Mouse (Mus musculus) right cerebral cortex, adult 2 months (tissue): Measurements from ENCODE around the gene Prss29.

Experiments used
- DNase-seq, 2 experiments: peaks; one replicate each; pipeline ENCODE4 v3.0.0; 2021 to 2022; ENCODE audit warnings: low spot score in 2 of 2

Gene Prss29

DNA sequence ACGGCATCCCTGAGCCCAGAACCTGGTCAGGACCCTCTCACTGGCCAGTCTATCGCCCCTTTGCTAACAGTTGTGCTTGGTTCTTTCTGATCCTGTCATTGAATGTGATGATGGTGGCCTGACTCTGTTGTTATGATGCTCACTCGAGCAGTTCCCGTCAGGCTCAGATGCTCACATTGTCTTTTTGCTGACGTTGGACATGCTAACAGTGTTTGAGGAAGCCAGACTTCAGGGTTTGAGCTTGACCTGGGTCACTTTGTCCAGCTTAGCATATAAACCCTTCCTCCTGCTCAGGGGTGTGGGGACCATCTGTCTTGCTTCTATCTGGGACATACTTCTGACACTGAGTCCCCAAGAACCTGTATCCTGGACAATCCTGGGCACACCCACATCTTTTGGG is at the start of gene Prss29:
TSS of gene Prss29 (plus strand) at position 301 of the 400 bp plus-strand sequence.
- DNase-seq = no peak

DNA sequence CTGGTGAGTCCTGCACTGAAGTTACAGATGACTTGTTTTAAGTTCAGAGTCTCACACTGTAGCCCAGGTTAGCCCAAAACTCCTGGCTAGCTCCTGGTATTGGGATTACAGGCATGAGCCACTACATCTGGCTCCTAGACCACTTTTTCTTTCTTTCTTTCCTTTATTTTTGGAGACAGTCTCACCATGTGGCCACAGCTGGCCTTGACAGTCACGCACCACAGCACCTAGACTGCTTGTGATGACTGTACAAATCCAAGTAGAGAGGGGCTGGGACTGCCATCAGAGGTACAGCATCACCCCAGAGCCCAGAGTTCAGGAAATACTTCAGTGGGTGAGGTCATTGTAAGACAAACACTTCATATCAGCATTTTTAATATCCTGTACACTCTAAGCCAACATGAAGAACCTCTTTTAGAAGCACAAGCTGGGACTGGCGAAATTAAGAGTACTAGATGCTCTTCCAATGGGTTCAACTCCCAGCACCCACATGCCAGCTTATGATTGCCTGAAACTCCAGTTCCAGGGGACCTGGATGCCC is 47.6 kb upstream of the Prss29 start:
- no peak for DNase-seq

DNA sequence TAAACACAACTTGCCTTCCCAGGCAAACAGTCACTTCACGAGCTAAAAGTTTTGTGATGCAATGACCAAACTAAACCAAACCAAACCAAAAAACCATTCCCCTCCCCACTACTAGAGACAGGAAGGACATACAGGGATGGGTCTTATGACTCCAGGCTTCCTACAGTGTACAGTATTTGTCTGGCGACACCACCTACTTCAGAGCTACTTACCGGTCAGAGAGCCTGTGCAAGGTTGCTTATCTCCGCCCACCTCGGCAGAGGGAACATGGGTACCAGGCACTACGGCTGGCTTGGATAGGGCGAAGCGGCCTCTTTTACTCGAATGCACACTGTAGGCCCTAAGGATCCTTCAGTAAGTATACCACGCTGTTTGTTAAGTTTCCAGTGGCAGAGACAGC is 46.1 kb upstream of the Prss29 start:
- DNase-seq = no peak

DNA sequence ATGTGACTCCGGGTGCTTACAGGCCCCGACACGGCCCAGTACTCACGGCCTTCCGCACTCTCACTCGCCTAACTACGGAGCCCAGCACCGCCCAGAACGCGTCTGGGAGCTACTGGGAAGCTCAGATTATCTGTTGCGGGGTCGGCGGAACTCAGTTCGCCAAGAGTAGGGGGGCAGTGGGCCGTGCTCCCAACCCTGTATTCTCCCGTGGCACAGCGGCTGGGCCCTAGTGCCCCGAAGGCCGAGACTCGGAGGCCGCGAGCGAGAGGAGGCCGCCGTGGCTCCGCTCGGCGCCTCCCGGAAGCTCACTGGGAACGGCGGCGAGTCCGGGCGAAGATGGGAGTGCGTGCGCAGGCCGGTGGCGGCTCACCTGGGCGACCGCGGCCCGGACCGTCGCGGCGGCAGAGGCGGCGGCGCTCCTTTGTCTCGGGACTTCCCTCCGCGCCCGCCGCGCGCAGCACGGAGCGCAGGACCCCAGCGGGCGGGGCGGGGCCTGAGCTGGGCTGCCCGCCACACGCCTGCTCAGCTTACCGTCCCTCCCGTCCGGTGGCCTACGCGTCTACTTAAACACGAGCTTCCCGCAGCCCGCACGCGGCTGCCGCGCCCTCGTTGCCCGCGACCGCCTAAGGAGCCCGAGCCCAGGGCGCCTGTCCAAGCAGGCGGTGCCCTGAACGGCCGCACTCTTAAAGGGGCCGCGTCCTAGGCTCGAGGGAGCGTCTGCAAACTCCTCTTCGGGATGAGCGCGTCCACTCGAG is 45.3 kb upstream of the Prss29 start:
- DNase-seq = peak; percentile 88 to 95

DNA sequence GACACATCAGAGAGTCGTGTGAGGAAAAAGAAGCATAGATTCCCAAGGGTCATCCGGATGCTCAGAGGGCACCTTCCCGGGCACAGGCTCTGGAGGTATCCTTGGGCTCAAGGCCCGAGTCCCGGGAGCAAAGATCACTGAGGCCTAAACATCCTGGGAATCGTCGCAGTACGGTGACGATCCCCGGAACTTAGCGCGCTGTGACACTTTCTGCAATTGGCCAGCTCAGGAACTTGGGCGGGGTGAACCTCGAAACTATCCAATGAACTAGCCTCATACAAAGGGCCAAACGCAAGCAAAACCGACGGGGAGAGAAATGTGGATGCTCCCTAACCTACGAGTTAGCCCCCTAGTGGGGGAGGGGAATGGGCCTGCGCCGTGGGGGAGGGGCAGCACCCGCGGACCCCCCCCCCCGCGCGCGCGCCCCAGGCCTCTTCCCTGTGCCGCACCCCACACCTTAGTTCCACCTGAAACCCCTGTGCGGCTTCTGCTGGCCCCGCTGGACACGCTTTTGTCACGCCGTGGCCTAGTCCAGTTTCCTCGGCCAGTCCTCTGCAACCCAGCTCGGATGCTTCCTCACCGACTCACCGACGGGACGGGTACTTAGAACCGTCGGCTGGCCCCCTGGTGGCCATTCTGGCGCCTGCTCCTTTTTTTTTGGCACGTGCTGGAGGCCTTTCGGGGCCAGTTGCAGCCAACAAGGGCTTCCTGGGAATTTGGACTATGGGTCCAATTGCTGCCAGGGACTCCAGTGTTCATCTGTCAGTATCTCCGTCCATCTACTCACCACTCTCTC is 44.5 kb upstream of the Prss29 start:
- peak; percentile 98 for DNase-seq

DNA sequence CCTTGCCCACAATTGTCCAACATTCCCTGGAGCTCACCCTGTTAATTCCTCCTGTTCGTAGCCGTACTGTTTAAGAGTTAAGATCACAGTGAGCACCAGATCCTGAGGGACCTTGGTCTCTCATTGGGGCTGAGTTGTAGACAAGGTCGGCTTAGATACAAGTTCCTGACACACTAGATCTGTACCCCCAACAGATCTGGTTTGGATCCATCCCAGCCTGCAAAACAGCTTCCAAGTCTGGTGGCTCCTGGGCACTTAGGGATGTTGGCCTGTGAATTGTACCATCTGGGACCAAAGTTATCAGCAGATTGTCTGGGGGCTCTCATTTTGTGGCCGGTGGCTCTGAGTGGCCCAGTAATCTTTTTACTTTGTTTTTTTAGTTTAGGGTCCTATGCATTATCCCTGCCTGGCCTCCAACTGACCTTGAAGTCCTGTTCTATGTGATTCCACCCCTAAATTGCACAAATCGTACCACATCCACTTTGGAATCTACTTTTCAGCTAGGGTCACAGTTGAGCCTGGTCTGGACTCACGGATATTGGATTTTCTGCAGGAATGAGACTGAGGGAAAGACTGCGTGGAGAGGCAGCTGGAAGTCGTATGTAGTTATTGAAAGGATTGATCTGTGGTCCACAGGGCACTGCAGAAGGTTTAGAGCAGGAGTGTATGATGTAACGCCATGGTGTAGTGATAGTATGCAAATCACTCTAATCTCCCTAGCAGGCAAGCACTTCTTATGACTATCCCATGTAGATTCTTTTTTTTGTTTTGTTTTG is 43.7 kb upstream of the Prss29 start, which contains the start of gene Ube2i:
TSS of gene Ube2i (minus strand) at position 52 of the 776 bp plus-strand sequence.
- no peak for DNase-seq

DNA sequence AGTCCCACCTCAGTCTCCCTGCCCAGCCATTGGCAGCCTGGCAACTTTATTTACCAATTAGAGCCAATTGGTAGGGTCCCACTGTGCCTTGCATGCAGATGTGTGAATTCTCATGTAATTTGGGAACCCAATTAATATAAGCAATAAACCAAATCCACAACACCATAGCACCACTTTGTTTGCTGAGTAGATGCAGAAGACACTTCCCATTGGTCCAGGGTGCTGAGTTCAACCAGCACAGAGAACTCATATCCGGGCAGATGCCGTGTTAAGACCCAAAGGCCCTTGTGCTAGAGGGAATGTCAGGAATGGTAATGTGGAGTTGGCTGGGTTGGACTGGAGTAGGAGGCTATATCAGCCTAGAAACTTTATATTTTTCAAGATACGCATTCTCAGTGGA is 42.6 kb upstream of the Prss29 start:
- DNase-seq = no peak

DNA sequence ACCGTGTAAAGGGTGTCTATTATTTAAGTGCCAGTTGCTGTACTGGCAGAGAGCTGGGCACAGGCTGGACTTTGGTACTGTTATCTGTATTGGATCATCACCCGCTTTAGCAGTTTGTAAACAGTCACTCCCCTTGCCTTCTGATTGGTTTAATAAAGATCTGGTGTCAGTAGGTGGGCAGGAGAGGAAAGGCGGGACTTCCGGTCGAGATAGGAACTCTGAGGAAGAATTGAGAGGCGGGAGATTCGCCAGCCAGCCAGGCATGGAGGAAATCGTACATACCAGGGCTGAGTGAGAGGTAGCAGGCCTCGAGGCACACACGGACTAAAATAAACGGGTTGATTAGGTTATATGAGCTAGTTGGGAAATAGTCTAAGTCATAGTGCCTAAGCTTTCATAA is 36.3 kb upstream of the Prss29 start:
- DNase-seq = no peak

DNA sequence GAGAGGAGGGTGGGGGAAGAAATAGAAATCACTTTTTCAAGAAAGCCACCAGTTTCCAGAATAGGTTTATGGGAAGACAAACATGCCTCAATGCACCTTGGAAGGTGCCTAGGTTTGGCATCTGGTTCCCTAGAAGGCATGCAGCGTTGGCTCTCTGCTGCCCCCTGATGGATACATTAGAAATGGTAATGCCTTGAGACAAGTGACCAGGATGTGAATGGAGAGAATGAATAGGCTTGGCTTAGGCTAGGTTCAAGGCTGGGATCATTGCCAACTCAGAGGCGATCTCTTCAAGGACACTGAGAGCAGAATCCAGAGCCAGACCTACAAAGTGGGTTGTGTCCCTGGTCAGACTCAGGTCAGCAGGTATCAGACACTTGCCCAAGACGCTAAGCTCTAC is 33.4 kb upstream of the Prss29 start:
- peak; percentile 54 to 68 for DNase-seq

DNA sequence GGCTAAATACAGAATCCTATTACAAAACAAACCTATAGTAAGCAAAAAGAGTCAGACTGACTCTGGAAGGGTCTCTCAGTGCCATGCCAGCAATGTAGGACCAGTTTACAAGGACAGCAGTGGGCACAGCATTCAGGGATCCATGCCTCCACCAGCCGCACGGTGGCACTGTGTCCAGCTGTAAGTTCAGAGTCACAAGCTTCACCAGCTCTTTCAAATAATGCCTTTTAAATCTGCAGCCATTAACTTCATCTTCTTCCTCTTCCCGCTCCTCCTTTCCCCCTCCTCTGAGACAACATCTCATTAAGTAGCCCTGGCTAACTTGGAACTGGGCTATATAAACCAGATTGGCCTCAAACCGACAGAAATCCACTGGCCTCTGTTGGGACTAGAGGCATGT is 29.6 kb upstream of the Prss29 start:
- peak; percentile 61 to 68 for DNase-seq

DNA sequence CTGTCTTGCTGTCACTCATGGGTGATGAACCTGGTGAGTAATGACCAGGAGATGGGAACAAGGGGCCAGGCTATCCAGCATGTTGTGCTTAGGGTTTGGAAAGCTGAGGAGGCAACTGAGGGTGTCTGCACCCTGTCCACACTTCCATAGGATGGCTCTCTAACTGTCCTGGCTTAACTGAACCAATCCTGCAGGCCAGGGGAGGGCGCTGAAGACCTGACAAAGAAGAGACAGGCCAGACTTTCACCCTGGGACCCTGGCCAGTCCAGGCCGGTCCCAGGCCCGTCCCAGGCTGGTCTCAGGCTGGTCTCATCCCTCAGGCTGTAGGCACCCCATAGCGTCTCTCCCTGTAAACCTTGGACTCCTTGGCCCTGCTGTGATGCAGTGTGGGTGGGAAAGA is 28.0 kb upstream of the Prss29 start:
- DNase-seq = no peak

DNA sequence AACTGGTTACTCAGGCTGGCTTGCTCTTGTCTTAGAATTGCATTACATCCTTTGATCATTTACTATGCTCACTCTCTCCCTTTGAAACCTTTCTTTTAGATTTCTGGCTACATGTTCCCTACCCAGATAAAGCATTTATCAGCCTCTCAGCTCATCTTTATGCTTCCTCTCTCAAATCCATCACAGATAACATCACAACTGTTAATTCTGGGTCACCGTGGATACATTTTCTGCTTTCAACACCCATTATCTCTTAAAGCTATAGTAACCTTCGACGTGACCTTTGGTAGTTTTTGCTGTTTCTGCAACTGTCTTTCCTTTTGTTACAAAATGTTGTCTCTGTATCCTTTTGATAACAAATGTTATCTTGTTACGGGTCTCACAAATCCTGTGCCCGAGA is 25.0 kb upstream of the Prss29 start:
- no peak for DNase-seq

DNA sequence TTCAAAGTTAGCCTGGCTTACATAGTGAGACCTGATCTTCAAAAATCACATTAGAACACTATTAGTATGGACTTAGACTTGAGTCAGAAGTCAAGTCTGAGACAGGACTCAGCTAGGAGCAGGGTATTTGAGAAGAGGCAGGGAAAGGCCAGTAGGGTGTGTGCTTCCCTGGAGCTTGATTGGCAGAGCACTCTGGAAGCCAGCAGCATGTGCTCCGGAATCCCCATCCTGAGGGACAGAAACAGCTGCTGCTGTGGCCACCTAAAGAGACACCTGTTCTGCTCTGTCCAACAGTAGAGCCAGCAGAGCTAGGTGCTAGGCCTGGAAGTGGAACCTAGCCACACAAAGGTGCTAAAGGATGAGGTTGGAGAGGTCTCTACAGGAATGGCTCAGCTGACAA is 24.3 kb upstream of the Prss29 start:
- no peak for DNase-seq

DNA sequence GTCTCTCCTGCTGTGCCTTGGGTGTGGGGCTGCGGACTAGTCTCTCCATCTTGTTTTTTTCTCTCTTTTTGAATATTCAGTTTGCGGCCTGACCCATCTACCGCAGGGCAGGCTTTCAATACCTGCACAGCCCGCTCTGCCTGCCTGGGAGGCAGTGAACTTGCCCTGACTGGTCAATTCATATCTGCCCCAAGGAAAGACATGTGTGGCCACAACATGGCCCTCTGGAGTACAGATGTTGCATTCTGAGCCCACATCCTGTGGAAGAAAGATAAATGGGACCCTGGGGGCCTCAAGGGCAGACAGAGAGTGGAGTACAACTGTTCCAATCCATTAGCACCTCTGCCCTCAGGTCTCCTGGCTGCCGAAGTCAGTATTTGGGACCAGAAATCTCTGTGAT is 20.4 kb upstream of the Prss29 start, which contains the start of gene Prss34:
TSS of gene Prss34 (plus strand) at position 301 of the 400 bp plus-strand sequence.
- no peak for DNase-seq

DNA sequence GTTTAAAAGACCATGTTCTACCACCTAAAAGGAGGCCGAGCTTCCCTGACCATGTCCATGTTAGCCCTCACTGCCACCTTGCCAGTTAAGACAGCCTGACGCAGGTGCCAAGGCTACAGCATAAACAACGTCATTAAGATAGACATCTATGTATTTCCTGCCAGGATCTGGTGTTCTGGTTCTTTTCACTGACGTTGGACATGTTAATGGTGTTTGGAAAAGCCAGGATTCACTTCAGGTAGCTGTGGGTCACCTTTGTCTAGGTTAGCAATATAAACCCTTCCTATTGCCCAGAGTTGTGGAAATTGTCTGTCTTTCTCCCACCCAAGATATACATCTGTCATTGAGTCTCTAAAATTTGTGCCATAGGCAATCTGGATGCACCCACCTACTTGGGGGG is 10.1 kb upstream of the Prss29 start, which contains the start of gene Prss28:
TSS of gene Prss28 (plus strand) at position 301 of the 400 bp plus-strand sequence.
- DNase-seq = no peak

DNA sequence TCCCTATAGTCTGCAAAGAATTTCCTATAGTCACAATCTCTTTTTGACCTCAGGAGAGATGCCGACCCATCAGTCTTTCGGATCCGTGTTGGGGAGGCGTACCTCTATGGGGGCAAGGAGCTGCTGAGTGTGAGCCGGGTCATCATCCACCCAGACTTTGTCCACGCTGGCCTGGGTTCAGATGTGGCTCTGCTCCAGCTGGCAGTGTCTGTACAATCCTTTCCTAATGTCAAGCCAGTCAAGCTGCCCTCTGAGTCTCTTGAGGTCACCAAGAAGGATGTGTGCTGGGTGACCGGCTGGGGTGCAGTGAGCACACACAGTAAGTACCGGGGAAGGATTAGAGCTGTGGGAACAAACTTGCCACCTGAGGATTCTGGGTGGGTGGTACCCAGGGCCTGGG is 2.4 kb downstream of the Prss29 start:
- DNase-seq = no peak

DNA sequence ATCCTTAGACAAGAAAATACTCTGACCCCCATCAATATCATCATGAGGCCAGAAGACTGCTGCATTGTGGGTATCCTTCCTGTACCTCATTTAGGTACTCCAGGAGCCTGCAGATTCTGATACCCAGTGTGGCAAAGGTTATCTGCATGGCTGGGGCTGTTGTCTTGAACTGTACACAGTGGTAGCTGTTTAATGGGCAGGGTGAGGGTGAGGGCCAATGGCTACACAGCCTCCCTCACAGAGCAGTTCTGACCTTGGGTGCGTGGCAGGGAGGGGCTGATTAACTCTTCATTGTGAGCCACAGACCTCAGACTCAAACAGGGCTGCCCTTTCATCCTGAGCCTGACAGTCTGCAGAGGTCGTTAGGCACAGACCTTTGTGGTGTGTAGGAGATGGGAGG is 4.5 kb downstream of the Prss29 start:
- DNase-seq = no peak

DNA sequence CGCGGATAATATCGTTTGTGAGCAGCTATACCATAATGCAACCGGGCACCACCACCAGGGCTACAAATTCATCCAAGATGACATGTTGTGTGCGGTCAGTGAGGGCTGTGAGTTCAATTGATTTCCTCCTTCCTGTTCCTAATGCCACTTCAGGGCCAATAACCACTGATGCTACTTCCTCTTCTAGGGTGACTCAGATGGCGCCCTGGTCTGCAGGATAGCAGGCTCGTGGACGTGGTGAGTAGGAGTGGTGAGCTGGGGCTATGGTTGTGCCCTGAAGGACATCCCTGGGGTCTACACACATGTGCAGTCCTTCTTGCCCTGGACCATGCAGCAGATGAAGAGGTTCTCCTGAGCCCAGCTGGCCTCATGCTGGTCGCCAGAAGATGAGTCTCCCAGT is 13.9 kb downstream of the Prss29 start:
- no peak for DNase-seq

DNA sequence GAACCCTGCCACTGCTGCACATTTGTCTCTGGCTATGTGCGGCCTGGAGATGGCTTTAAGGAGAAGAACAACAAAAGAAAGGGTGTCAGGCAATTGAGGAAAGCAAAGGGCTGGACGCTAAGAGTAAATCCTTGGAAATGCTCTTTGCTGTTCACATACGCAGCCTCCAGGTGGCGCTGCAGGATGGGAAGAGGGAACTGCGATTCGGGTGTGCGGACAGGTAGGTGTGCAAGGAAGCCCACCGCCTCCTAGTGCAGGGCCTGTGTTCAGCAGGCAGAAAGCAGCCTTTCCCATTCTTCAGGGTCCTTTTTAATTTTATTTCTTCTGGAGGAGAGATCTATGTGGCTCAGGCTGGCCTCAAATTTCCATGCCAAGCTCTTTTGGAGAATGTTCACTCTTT is 15.5 kb downstream of the Prss29 start:
- peak; percentile 42 to 77 for DNase-seq

DNA sequence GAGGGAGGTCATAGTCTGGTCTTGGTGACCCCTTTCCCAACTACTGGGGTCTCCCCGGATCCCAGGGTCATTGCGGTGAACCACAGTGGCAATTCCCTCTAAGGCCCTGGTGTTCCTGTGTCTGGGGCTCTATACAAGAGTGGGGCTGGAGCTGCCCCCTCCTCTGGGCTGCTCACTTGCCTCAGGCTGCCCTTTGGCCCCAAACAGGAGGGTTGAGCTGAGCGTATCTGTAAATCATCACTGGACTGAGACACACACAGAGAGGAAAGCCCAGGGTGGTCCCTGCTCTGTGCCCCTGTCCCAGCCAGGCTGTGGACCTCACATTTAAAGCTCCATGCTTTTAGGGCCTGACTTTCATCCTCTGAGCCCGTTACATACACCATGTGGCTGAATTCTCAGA is 19.8 kb downstream of the Prss29 start:
- DNase-seq = no peak

DNA sequence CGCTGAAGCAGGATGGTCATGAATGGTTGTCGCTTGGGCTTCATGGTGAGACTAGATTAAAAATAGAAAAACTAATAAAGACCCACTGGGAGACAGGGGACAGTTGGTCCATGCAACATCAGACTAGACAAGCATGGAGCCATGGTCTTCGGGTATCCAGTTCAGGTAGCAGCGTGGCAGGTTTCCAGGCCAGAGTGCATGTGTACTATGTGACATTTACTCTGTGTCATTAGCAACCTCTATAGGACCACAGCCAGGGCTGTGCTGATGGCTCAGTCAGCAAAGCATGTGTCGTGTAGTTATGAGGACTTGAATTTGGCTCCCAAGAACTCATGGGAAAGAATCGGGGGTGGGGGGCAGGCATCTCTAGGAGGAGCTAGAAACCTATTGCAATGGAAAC is 21.5 kb downstream of the Prss29 start:
- no peak for DNase-seq

DNA sequence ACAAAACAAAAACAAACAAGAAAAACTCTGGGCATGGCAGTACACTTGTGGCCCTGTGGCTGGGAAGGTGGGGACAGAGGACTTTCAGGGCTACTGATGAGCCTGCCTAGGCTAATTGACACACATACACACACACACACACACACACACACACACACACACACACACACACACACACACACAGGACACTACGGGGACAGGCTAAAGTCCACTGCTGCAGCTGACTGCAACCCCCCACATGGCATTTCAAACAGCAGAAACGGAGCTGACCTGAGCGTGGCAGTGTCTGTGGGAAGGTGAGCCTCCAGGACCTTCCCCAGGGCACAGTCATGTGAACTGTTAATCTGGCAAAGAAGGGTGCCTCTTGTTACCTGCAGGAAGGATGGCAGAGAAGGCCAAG is 23.0 kb downstream of the Prss29 start:
- no peak for DNase-seq
